Mouse (Mus musculus) activated CD4-positive, CD25-positive, alpha-beta regulatory T cell, adult 4 months (primary cell): ENCODE results near the gene Abo. TPM values are rescaled to one million over a fixed set of nuclear protein-coding genes. Genes with fewer than 3 reads are reported as not detected.
A peak's percentile ranks its signal among the peaks of the same experiment; 100 is the strongest.
"Not testable (repeated sequence)": the region's sequence is repeated elsewhere in the genome, so short reads cannot be mapped to it uniquely, and the experiment has no call there.

ENCODE experiments used
- ATAC-seq: one replicate; pipeline ENCODE4 v1.8.0; 2017
- polyA plus RNA-seq, 2 experiments: library from polyadenylated mRNA; unstranded; fragments of 100-300 nt; shearing (Covaris generic); gene quantifications; one replicate each; pipeline ENCODE4 v1.2.1; 2017

Gene Abo
- polyA plus RNA-seq: not detected

DNA sequence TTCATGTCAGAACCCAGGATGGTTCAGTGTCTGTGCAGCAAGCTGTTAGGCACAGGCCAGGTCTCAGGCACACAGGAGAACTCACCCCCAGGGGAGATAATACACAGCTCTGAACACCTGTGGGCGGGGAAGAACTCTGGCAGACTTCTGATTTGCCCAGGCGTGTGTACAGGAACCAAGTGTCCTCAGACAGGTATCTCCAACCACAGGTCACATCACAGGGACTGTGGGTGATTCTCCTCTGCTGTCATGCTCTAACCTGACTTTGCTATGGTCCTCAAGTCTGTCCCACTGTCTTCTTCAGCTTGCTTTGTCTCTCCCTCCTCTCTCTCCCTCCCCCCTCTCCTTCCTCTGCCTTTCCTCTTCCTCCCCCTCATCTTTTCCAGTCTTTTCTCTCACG lies at the start of gene Abo:
Gene Abo (minus strand): TSS at position 101 of the 400 bp plus-strand sequence.
- ATAC-seq: no peak

DNA sequence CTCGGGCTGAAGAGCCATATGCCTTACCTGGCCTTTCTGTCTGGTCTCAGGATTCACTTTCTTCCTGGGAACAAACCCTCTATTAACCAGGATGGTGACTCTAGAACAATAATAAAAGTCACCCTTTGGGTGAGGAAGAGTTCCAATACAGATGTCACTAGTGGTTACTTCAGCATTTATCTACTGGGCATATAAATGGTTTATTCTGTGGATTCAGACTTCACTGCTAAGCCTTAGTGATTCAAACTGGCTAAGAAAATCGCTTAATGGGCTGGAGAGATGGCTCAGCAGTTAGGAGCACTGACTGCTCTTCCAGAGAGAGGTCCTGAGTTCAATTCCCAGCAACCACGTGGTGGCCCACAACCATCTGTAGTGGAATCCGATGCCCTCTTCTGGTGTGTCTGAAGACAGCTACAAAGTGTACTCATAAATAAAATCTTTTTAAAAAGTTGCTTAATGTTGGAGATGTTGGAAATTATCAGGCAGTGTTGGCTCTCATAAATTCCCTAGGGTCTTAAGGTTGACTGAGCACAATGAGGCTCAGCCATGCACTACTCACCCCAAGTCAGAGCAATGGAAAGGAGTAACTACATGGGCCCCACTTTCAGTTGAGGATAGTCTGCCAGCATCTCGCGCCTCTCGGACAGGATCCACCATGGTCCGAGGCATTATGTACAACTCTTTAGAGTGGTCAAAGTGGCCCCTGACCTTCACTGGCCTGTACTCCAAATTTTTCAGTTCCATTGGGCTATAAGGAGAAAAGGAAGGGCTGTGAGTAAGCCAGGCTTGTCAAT lies 49.6 kb upstream of the Abo start:
- no peak for ATAC-seq

DNA sequence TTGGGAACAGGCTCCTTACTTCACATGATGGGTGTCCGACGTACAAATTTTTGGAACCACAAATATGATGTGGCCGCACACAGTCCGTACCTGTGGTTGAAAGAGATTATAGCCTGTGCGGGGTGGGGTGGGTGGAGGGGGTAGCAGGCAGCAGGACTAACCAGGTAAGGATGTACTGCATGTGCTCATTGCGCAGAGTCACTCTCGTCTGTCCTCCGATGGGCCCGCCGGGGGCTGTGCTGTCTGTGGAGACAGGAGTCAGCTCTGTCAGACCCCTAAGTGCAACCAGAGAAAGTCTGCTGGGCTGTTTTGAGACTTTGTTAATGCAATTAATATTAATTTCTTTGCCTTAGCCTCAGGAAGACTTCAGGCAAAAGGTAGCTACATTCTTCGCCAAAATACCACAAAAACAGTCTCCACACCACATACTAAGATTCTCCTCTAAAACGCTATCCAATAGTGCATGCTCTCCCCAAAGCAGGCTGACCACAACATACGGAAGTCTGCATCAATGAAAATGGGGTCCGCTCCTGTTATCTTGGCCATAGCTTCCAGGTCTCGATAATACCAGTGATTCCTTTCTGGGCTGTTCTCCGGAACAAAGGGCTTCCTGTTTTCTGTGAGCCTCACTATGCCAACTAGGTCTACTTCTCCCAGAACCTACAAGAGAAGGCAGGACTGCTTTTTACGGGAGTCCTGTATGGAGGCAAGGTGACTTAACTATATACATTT lies 48.8 kb upstream of the Abo start:
- ATAC-seq: no peak

DNA sequence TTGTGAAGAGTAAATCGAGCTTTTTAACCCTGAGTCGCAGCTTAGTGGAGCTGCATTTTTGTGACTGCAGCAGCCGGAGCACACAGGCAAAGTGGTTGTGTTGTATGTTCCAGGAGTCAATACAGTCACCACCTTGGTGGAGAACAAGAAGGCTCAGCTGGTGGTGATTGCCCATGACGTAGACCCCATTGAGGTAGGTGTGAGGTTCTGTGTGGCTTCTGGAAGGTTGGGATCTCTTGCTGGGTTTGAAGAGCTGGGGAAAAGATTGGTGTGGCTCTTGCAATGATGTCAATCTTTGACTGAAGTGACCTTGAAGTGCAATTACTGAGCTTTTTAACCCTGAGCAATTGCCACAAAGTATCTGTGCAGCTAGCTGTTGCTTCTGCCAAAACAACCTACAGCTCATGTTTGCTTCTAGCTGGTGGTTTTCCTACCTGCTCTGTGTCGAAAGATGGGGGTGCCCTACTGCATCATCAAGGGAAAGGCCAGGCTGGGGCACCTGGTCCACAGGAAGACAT lies 47.5 kb upstream of the Abo start:
- ATAC-seq: no peak

DNA sequence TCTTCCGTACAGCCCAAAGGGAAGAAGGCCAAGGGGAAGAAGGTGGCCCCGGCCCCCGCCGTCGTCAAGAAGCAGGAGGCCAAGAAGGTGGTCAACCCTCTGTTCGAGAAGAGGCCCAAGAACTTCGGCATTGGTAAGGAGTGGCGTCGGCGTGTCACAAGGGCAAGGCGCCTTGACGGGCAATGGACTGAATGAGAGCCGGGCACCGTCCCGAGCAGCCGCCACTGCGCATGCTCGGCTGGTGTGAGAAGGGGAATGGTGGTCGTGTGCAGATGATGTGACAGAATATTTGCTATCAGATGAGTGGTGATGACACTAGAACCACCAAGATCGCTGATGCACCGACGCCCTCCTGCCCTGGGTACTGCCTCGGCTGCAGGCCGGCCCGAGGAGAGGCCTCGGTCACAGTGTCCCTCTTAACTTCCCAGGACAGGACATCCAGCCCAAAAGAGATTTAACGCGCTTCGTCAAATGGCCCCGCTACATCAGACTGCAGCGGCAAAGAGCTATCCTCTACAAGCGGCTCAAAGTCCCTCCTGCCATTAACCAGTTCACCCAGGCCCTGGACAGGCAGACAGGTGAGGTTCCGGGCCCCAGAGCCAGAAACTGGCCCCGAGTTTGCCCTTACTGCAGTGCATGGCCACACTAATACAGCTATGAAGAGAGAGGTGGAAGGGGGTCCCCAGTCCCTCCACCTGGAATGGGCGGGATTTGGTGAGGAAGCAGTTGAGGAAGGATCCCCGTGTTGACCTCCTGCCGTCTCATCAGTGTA lies 46.4 kb upstream of the Abo start:
- peak; percentile 47 for ATAC-seq

DNA sequence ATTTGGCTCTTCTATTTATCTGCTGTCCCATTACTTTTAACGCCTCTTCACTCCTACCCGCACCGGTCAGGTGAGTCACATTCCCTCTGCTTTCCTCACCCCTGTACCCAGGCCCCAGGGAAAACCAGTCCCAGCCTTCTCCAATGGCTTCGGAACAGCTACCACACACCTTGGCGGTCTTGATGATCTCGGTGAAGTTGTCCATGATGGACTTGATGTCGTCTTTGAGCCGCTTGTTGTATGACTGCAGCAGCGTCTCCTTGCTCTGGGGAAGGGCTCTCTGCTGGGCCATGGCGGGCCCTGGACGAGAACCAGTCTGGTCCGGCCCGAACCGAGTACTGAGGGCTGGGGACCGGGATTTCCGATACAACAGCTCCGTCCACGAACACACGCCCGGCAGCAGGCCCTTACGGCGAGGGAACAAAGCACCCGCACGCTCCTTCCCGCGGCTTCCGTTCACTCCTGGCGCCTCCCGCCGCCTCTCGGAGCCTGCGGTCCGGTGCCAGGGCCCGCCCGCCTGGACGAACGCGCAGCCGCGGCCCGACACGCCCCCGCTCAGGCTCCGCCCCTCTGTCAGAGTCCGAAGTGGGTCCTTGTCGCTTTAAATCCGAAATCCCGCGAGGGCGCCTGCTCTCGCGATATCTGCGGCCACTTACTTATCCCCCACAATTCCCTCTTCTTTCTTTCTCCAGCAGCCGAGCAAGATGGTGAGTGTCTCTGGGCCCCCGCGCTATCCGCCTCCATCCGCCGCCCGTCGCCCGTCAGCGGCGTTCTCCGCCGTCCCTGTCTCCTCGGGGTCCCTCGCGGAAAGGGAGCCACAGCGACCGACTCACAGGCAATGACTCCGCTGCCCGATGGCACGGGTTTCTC lies 45.6 kb upstream of the Abo start, which contains the start of the genes Med22 and Rpl7a:
Gene Med22 (minus strand): TSS at position 554 of the 870 bp plus-strand sequence.
Gene Rpl7a (plus strand): TSS at position 641 of the 870 bp plus-strand sequence.
- peak; percentile 91 for ATAC-seq

DNA sequence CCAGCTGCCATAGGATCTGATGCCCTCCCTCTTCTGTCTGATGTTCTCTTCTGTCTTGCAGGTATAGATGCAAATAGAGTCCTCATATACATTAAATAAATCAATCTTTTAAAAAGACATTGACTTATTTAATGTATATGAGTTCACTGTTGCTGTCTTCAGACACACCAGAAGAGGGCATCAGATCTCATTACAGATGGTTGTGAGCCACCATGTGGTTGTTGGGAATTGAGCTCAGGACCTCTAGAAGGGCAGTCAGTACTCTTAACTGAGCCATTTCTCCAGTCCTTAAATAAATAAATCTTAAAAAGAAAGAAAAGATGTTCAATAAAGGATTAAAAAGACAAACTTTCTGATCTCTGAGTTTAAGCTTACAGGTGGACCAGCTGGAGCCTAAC lies 44.6 kb upstream of the Abo start:
- no peak for ATAC-seq

DNA sequence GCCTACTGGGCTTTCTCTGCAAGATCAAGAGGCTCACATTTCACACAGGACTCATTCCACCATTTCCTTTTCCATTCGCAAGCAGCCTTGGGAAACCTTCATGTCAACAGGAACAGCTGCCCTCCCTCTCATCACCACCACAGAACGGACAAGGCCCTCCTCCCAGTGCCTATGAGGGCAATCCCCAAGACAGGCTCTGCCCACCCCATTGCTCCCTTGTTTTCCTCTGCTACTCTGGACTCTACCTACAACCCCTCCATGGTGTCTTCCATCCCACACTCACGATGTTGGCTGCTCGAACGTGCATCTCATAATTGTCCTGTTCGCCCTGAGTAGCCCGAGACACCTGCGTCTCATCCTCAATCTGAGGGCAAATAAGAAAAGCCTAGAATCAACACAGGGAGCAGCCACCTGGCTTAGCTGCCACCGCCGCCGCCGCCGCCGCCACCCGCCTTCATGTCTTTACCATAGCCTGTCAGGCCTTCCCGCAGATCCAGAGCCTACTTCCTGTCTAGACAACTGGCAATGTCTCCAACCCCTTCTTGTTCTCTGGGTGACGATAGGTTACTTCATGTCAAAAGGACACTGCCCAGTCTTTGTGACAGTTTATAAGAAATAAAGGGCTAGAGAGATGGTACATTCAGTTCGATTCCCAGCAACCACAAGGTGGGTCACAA lies 44.1 kb upstream of the Abo start:
- no peak for ATAC-seq

DNA sequence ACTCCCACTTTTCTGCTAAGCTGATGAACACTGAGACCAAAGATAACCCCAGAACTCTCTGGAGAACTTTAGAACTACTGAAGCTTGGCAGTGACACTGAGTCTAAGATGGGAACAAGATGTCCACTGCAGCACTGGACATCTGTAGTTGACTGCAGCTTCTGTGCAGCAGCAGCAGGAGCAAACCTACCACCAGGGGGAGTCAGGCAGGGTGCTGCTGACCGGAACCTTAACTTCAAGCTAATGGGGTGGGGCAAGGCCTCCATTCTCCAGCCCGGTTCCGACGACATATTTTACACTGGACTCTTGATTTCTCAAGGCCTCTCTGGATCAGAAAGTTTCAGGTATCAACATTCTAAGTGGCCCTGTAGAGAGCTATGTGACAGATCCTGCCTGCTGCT lies 42.3 kb upstream of the Abo start:
- ATAC-seq: no peak

DNA sequence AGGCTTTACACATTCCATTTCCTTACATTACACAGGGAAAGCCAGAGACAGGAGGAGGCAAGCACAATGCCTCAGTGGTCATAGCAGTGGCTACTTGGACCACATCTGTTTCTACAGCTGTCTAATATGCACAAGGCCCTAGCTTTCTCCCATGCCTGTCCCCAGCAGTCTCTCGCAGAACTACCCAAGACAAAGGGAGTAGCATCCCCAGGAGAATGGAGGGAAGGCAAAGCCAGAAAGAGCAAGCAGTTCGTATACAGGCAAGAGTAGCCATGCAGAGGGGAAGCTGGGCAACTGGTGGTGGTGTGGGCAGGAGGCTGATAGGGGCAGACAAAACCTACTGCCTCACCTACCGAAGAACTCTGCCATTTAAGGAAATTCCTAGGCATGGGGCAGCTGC lies 41.7 kb upstream of the Abo start:
- no peak for ATAC-seq

DNA sequence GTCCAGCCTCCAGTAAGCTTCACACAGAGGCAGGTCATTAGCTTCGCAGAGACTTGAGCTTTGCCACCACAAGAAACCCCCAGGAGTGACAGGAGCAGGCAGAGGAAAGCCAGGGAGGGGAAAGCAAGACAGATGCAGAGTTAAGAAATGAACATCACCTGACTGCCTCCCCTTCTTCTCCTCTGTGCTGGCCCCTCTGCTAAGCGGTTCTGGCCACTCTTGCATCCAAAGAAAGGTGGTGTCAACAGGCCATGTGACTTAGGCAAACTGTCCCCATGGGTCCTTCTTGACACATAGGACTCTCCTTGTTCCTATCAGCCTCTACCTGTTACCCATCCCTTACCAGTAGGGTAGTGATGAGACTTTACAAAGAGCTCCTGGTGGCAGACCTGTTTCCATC lies 41.2 kb upstream of the Abo start:
- no peak for ATAC-seq

DNA sequence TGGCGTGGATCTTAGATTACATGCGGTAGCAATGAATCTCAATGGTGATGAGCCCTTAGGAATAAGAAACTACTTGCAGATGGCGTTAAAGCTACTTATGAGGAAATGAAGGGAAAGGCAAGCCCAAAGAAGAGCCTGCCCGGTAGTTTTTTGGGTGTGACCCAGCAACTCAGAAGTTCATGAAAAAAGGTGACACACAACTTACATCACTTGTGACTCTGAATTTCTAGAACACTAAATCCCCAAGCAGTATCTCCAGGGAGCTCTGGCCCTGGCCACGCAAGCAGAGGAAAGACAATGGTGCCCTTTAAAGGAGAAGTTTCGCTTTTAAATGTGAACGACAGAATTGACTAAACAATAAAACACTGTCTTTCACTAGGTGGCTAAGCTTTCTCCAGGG lies 38.5 kb upstream of the Abo start:
- ATAC-seq: no peak

DNA sequence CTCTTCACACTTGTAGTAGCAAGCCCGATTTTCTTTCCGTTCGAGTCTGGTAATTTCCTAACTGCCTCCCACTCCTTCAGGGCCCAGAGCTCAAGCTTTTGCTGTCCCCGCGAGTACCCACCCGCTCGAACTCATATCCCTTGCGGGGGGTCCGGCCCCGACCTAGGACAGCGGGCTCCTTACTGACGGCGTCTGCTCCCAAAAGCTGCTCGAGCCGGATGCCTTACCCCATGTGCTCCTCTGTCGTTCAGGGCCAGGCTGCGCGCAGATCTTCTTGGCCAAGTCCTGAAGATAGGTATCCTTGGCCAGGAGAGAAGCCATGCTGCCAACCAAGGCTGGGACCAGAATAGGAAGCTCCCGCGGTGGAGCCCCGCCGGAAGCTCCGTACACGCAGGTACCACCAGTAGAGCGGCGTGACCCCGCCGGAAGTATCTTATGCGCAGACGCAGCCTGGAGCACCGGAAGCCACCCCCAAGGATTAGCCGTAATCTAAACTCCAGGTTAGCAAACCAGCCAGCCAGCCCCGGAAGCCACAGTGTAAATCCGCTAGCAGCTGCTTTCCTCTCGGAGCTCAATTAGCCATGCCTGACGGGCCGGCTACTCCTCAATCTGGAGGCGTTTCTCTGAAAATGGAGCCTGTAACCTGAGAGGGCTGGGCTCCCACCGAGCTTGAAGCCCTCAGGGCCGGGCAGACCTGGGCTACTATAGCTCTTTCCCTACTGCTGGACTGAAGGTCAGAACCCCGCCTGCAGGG lies 37.9 kb upstream of the Abo start, which contains the start of gene Surf6:
Gene Surf6 (minus strand): TSS at position 413 of the 754 bp plus-strand sequence.
- ATAC-seq: peak; percentile 97

DNA sequence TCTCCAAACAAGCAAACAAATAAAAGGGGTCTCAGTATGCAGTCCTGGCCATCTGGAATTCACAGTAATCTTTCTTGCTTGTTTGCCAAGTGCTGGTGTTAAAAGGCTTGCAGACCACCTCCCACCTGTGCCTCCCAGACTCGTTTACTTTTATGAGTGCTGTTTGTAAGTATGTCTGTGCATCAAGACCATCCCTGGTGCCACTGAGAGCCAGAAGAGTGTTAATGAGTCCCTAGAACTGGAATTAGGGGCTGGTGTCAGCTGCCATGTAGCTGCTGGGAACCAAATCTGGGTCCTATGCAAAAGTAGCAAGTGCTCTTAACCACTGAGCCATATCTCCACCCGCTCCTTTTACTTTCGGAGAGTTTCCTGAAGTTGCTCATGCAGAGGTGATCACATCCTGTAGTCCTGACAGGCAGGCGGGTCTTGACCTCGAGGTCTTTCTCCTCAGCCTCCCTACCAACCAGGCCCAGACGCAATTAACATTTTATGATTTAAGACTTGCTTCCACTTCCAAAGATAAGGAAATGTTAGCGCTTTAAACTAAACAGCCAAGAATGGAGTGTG lies 37.1 kb upstream of the Abo start:
- no peak for ATAC-seq

DNA sequence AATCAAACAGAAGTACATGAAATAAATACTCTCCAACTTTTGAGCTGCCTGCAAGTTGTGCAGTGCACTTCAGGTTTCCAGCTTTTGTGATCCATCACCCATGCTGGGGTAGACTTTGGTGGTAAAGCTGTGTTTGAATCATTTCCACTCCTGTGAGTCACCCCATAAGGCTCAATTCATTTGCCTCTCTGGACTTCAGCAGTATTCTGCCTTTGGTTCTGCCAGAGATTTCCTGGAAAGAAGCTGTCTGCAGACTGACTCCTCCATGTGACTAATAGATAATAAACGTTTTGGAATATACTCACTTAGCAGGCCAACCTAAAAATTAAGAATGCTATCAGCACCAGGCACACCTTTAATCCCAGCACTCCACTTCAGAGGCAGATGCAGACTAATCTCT lies 36.0 kb upstream of the Abo start:
- ATAC-seq: no peak

DNA sequence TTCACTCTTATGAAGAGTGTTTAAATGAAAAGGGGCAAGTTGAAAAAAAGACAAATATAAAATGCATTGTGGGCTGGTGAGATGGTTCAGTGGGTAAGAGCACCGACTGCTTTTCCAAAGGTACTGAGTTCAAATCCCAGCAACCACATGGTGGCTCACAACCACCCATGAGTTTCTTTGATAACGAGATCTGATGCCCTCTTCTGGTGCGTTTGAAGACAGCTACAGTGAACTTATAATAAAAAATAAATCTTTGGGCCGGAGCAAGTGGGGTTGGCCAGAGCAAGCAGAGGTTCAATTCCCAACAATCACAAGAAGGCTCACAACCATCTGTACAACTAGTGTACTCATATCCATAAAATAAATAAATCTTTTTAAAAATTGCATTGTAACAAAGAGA lies 31.1 kb upstream of the Abo start:
- no peak for ATAC-seq

DNA sequence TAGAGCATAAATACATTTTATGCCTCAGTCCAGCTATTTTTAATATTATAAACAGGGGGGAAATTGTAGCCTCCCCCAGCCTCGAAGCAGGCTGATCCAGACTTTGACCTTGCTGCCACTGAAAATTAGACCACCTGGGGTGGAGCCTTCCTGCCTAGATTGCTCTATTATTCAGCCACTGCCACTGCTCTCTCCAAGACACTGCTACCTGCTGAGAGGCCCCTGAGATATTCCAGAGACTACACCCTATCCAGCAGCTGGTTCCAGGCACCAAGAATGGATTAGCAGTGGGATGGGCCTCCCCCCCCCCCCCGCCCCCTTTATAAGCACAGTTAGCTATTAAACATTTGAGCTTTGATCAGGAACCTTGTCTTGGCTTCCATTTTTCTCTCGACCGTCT lies 21.4 kb upstream of the Abo start:
- ATAC-seq: not testable (repeated sequence)

DNA sequence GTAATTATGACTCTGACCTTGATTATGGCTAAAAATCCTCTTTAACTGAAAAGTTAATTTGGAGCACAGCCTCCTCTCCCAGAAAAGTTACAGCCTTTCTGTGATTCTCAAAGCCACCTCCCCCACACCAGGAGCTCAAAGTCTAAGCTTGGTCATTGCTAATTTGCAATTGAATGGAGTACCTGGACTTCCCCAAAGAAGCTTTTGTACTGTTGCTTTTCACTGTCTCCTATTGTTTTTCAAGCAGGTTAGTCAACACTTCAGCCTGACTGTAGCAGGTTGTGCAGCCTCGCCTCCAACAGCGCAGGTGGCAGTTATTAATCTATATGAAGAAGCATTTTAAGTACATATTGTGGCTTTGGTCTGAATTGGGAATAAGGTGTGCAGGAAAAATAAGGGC lies 20.8 kb upstream of the Abo start:
- ATAC-seq: not testable (repeated sequence)

DNA sequence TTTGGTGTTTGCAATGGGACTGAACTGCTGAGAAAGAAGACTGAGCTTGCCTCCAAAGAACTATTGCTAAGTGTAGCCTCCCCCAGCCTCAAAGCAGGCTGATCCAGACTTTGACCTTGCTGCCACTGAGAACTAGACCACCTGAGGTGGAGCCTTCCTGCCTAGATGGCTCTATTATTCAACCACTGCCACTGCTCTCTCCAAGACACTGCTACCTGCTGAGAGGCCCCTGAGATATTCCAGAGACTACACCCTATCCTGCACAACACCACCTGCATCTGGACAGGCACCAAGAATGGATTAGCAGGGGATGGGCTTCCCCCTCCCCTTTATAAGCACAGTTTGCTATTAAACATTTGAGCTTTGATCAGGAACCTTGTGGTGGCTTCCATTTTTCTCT lies 13.8 kb upstream of the Abo start:
- no peak for ATAC-seq

DNA sequence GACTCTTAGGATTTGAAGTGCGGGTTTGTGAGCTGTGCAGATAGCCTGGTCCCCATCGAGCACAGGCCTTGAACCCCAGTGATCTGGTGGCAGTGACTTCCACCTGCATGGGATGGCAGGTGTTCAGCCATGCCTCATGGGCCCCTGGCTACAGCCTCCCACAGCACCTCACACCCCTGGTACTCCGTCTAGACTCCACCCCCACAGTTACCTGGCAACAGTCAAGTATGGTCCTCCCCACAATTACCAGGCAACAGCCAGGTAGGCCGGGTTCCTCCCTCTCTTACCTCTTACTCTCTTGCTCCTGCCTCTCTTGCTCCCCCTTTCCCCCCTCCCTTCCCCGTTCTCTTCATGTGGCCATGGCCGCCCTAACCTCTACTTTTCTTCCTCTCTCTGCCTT lies 5.9 kb upstream of the Abo start:
- no peak for ATAC-seq
